Mouse (Mus musculus): ENCODE data around the gene Phactr3. TPM values are rescaled to one million over a fixed set of nuclear protein-coding genes. Genes with fewer than 3 reads are reported as not detected.

Phactr3 gene
- polyA plus RNA-seq, 1 experiment, result not detected

- no peak for TF ChIP-seq POLR2A (IDR thresholded peaks at IDR 0.05; ENCODE audit: borderline replicate concordance, low read depth, low read length)
- TF ChIP-seq CTCF (IDR thresholded peaks at IDR 0.05; ENCODE audit: low read depth, low read length), result no peak
- Histone ChIP-seq H3K4me1 (ENCODE audit: control insufficient read depth, insufficient read depth, low read length) (no peaks in the 10 kb centered on the region), H3K27ac (ENCODE audit: insufficient read depth, low read depth, low read length) (no peak overlapping the region), H3K4me3 (ENCODE audit: insufficient read depth, low read length) (no peak overlapping the region)
Observed at GRCm38 (mm10) chr2:178304669-178305068, 185.9 kb downstream of the Phactr3 start.

- TF ChIP-seq CTCF (IDR thresholded peaks at IDR 0.05; ENCODE audit: low read depth, low read length) (no peak), POLR2A (IDR thresholded peaks at IDR 0.05; ENCODE audit: borderline replicate concordance, low read depth, low read length) (no peak)
- no peaks in the 10 kb centered on the region for H3K4me1 ChIP-seq (ENCODE audit: control insufficient read depth, insufficient read depth, low read length)
- H3K27ac ChIP-seq (ENCODE audit: insufficient read depth, low read depth, low read length), result no peak overlapping the region
- H3K4me3 ChIP-seq (ENCODE audit: insufficient read depth, low read length), result no peak overlapping the region
Observed at GRCm38 (mm10) chr2:178313539-178313938, 194.8 kb downstream of the Phactr3 start.

GRCm38 (mm10) chr2:178316281-178316680 is 197.5 kb downstream of the Phactr3 start:
- Histone ChIP-seq H3K4me1 (ENCODE audit: control insufficient read depth, insufficient read depth, low read length) (no peaks in the 10 kb centered on the region), H3K4me3 (ENCODE audit: insufficient read depth, low read length) (no peak overlapping the region), H3K27ac (ENCODE audit: insufficient read depth, low read depth, low read length) (no peak overlapping the region)
- no peak for TF ChIP-seq POLR2A (IDR thresholded peaks at IDR 0.05; ENCODE audit: borderline replicate concordance, low read depth, low read length)
- TF ChIP-seq CTCF (IDR thresholded peaks at IDR 0.05; ENCODE audit: low read depth, low read length), result no peak

GRCm38 (mm10) chr2:178319766-178320165 is 201.0 kb downstream of the Phactr3 start:
- Histone ChIP-seq H3K4me1 (ENCODE audit: control insufficient read depth, insufficient read depth, low read length) (no peaks in the 10 kb centered on the region), H3K4me3 (ENCODE audit: insufficient read depth, low read length) (no peak overlapping the region), H3K27ac (ENCODE audit: insufficient read depth, low read depth, low read length) (no peak overlapping the region)
- TF ChIP-seq POLR2A (IDR thresholded peaks at IDR 0.05; ENCODE audit: borderline replicate concordance, low read depth, low read length), result no peak
- no peak for TF ChIP-seq CTCF (IDR thresholded peaks at IDR 0.05; ENCODE audit: low read depth, low read length)

GRCm38 (mm10) chr2:178321271-178321670 is 202.5 kb downstream of the Phactr3 start:
- Histone ChIP-seq H3K4me3 (ENCODE audit: insufficient read depth, low read length) (no peak overlapping the region), H3K27ac (ENCODE audit: insufficient read depth, low read depth, low read length) (no peak overlapping the region), H3K4me1 (ENCODE audit: control insufficient read depth, insufficient read depth, low read length) (no peaks in the 10 kb centered on the region)
- no peak for TF ChIP-seq CTCF (IDR thresholded peaks at IDR 0.05; ENCODE audit: low read depth, low read length)

- Histone ChIP-seq H3K4me1 (ENCODE audit: control insufficient read depth, insufficient read depth, low read length) (no peaks in the 10 kb centered on the region), H3K27ac (ENCODE audit: insufficient read depth, low read depth, low read length) (no peak overlapping the region), H3K4me3 (ENCODE audit: insufficient read depth, low read length) (no peak overlapping the region)
- TF ChIP-seq POLR2A (IDR thresholded peaks at IDR 0.05; ENCODE audit: borderline replicate concordance, low read depth, low read length) (no peak), CTCF (IDR thresholded peaks at IDR 0.05; ENCODE audit: low read depth, low read length) (no peak)
Observed at GRCm38 (mm10) chr2:178324410-178324809, 205.6 kb downstream of the Phactr3 start.

- no peaks in the 10 kb centered on the region for H3K4me1 ChIP-seq (ENCODE audit: control insufficient read depth, insufficient read depth, low read length)
- TF ChIP-seq CTCF (IDR thresholded peaks at IDR 0.05; ENCODE audit: low read depth, low read length) (no peak), POLR2A (IDR thresholded peaks at IDR 0.05; ENCODE audit: borderline replicate concordance, low read depth, low read length) (no peak)
- no peak overlapping the region for H3K4me3 ChIP-seq (ENCODE audit: insufficient read depth, low read length)
- H3K27ac ChIP-seq (ENCODE audit: insufficient read depth, low read depth, low read length), result no peak overlapping the region
Observed at GRCm38 (mm10) chr2:178324818-178325217, 206.0 kb downstream of the Phactr3 start.

GRCm38 (mm10) chr2:178326067-178326466 is 207.3 kb downstream of the Phactr3 start:
- TF ChIP-seq POLR2A (IDR thresholded peaks at IDR 0.05; ENCODE audit: borderline replicate concordance, low read depth, low read length) (no peak), CTCF (IDR thresholded peaks at IDR 0.05; ENCODE audit: low read depth, low read length) (no peak)
- H3K4me1 ChIP-seq (ENCODE audit: control insufficient read depth, insufficient read depth, low read length), result no peaks in the 10 kb centered on the region
- no peak overlapping the region for H3K27ac ChIP-seq (ENCODE audit: insufficient read depth, low read depth, low read length)
- H3K4me3 ChIP-seq (ENCODE audit: insufficient read depth, low read length), result no peak overlapping the region

- TF ChIP-seq POLR2A (IDR thresholded peaks at IDR 0.05; ENCODE audit: borderline replicate concordance, low read depth, low read length) (no peak), CTCF (IDR thresholded peaks at IDR 0.05; ENCODE audit: low read depth, low read length) (no peak)
- no peak overlapping the region for H3K4me3 ChIP-seq (ENCODE audit: insufficient read depth, low read length)
- H3K4me1 ChIP-seq (ENCODE audit: control insufficient read depth, insufficient read depth, low read length), result no peaks in the 10 kb centered on the region
Observed at GRCm38 (mm10) chr2:178326750-178327465, 208.1 kb downstream of the Phactr3 start.

GRCm38 (mm10) chr2:178327466-178328040 is 208.8 kb downstream of the Phactr3 start:
- Histone ChIP-seq H3K27ac (ENCODE audit: insufficient read depth, low read depth, low read length) (no peak overlapping the region), H3K4me1 (ENCODE audit: control insufficient read depth, insufficient read depth, low read length) (no peaks in the 10 kb centered on the region), H3K4me3 (ENCODE audit: insufficient read depth, low read length) (no peak overlapping the region)
- TF ChIP-seq POLR2A (IDR thresholded peaks at IDR 0.05; ENCODE audit: borderline replicate concordance, low read depth, low read length) (no peak), CTCF (IDR thresholded peaks at IDR 0.05; ENCODE audit: low read depth, low read length) (no peak)

More at GRCm38 (mm10) chr2:178326750-178327465, 208.1 kb downstream of the Phactr3 start:
- no peak overlapping the region for H3K27ac ChIP-seq (ENCODE audit: insufficient read depth, low read depth, low read length)

Measured in bone marrow macrophage, adult 2 months (primary cell).